Mouse (Mus musculus) bone marrow, adult 2 months (tissue): Measurements from ENCODE around the gene Emcn.

Experiments
- CTCF ChIP-seq: fragments of 200-500 bp; IDR thresholded peaks from 2 replicates; pipeline ENCODE4 v1.5.1; 2011; ENCODE audit warnings: low read length, control low read depth; ENCODE audit not compliant: control insufficient read depth, insufficient read depth
- POLR2A ChIP-seq: fragments of 200-500 bp; IDR thresholded peaks from 2 replicates; pipeline ENCODE4 v1.6.1; 2011; ENCODE audit warnings: low read depth, mild to moderate bottlenecking, control low read depth, low read length, borderline replicate concordance; ENCODE audit not compliant: control insufficient read depth

- TF ChIP-seq POLR2A (no peak), CTCF (no peak)
Observed at GRCm38 (mm10) chr3:137340938-137341337, at the start of gene Emcn.
